ENCODE assay signal across 12 mouse cellular contexts in genomic region chr9:32192295-32193073, GRCm38 (mm10).
"Had no signal": no experiment of that assay in that cellular context is flagged by ENCODE, and none has a peak within 500 bp of the region (broad histone marks: within the 10 kb centered on the region; RNA-seq: fewer than 3 reads in every experiment).

No protein-coding gene starts in this region.

- DNase-seq: kidney, adult 9 months; kidney, postnatal 14 days; kidney, postnatal 4 days; left cerebral cortex, postnatal 4 days; liver, postnatal 0 days; lung, embryonic 14.5 days; right cerebral cortex, adult 18-20 months; right cerebral cortex, postnatal 14 days; right cerebral cortex, postnatal 4 days; thymus, postnatal 25 days had no signal

- ATAC-seq: liver, postnatal 0 days; lung, postnatal 0 days; midbrain, embryonic 15.5 days had no signal
